Comparison of ENCODE assay signal across 12 mouse cellular contexts in genomic region chr11:80614949-80615725, GRCm38 (mm10).
A peak's percentile ranks its signal among the peaks of the same experiment; 100 is the strongest.
DNase-seq lines count a peak whose midpoint lies in the region; ATAC-seq lines count a peak whose summit lies in the region.
"Had no signal": no experiment of that assay in that cellular context is flagged by ENCODE, and none has a peak within 500 bp of the region (broad histone marks: within the 10 kb centered on the region; RNA-seq: fewer than 3 reads in every experiment).

No protein-coding gene starts in this region.

- no peak overlapping the region for H3K9ac ChIP-seq in midbrain, embryonic 14.5 days (replicated peaks; ENCODE audit: low read length)
- H3K9ac ChIP-seq: liver, embryonic 12.5 days; stomach, embryonic 15.5 days had no signal

- no peak for ATAC-seq in midbrain, embryonic 14.5 days (ENCODE audit: low FRiP score, low TSS enrichment)
- ATAC-seq: liver, embryonic 12.5 days had no signal

- peak; percentile 60 to 71 for DNase-seq in frontal cortex, adult 2 months (ENCODE audit: extremely low spot score in 1 of 2, low spot score in 1 of 2)
- no peak for DNase-seq in frontal cortex, postnatal 10 days (ENCODE audit: low spot score in 2 of 2)
- peak; percentile 87 for DNase-seq in right cerebral cortex, adult 18-20 months
- DNase-seq in right cerebral cortex, postnatal 4 days = no peak
- peak; percentile 61 for DNase-seq in midbrain, embryonic 14.5 days
- DNase-seq in T-cell, adult 2 months (ENCODE audit: low spot score) = no peak
- DNase-seq in ovary, adult 18-20 months (ENCODE audit: low spot score) = no peak
- DNase-seq in adrenal gland, postnatal 14 days = no peak

- H3K4me2 ChIP-seq in midbrain, embryonic 14.5 days (ENCODE audit: low read length) = no peak overlapping the region
- H3K4me2 ChIP-seq: liver, embryonic 12.5 days; stomach, embryonic 15.5 days had no signal

- no peaks in the 10 kb centered on the region for H3K36me3 ChIP-seq in midbrain, embryonic 14.5 days (ENCODE audit: control insufficient read depth, insufficient read depth, low read length)
- H3K36me3 ChIP-seq: heart, embryonic 10.5 days; liver, embryonic 12.5 days; stomach, embryonic 15.5 days had no signal

- H3K4me1 ChIP-seq in midbrain, embryonic 14.5 days (ENCODE audit: control insufficient read depth, insufficient read depth, low read length) = peaks cover 18% of the 10 kb centered on the region
- H3K4me1 ChIP-seq: liver, embryonic 12.5 days; stomach, embryonic 15.5 days had no signal

- H3K27me3 ChIP-seq in midbrain, embryonic 14.5 days (ENCODE audit: control insufficient read depth, insufficient read depth, low read length) = no peaks in the 10 kb centered on the region
- H3K27me3 ChIP-seq: liver, embryonic 12.5 days; stomach, embryonic 15.5 days had no signal

- no peak overlapping the region for H3K4me3 ChIP-seq in midbrain, embryonic 14.5 days (replicated peaks; ENCODE audit: low read depth, low read length)
- H3K4me3 ChIP-seq: heart, embryonic 10.5 days; liver, embryonic 12.5 days; stomach, embryonic 15.5 days had no signal

- H3K27ac ChIP-seq in midbrain, embryonic 14.5 days (replicated peaks; ENCODE audit: low read depth, low read length) = peak overlapping the region; percentile 80
- H3K27ac ChIP-seq: heart, embryonic 10.5 days; liver, embryonic 12.5 days; macrophage; stomach, embryonic 15.5 days had no signal

- WGBS in midbrain, embryonic 14.5 days = 26% methylated on average over 6 of the region's 6 CpGs

- no peaks in the 10 kb centered on the region for H3K9me3 ChIP-seq in midbrain, embryonic 14.5 days (ENCODE audit: control insufficient read depth, low read length)
- H3K9me3 ChIP-seq: heart, embryonic 10.5 days; liver, embryonic 12.5 days; stomach, embryonic 15.5 days had no signal

Comparison
In these comparisons a context has a peak if more than half of its experiments do, and no peak if none do; other contexts are left out.
1. DNase-seq: peak in frontal cortex, adult 2 months (2 of 2), right cerebral cortex, adult 18-20 months (single experiment) and midbrain, embryonic 14.5 days (single experiment); none in frontal cortex, postnatal 10 days (0 of 2), right cerebral cortex, postnatal 4 days (single experiment), T-cell, adult 2 months (single experiment), ovary, adult 18-20 months (single experiment) and adrenal gland, postnatal 14 days (single experiment).